Mouse (Mus musculus): ENCODE results near the gene Gm13090. TPM values are rescaled to one million over a fixed set of nuclear protein-coding genes. Genes with fewer than 3 reads are reported as not detected.

The Gm13090 gene
- polyA plus RNA-seq, 1 experiment from 2014 or later = 0.22 TPM

Other genes starting within 250 kb of the Gm13090 start
- 18.7 and 20.1 TPM in 2 replicates for gene Errfi1, start 235.7 kb upstream of the Gm13090 start, polyA plus RNA-seq (2015; fragmentation: Nextera tagmentation; extraction: Ambion mirVana)
- 373 and 377 TPM in 2 replicates for gene Park7, start 175.1 kb upstream of the Gm13090 start, polyA plus RNA-seq (2015; fragmentation: Nextera tagmentation; extraction: Ambion mirVana)
- 0.12 and 0.16 TPM in 2 replicates for gene Tnfrsf9, start 175.0 kb upstream of the Gm13090 start, polyA plus RNA-seq (2015; fragmentation: Nextera tagmentation; extraction: Ambion mirVana)
- not detected in 2 replicates for gene Uts2, start 92.5 kb upstream of the Gm13090 start, polyA plus RNA-seq (2015; fragmentation: Nextera tagmentation; extraction: Ambion mirVana)
- gene Per3, start 44.9 kb upstream of the Gm13090 start, polyA plus RNA-seq (2015; fragmentation: Nextera tagmentation; extraction: Ambion mirVana) = 2.9 and 3.0 TPM in 2 replicates
- gene Vamp3, start 31.6 kb upstream of the Gm13090 start, polyA plus RNA-seq (2015; fragmentation: Nextera tagmentation; extraction: Ambion mirVana) = 60.7 and 62.1 TPM in 2 replicates

Measured in midbrain, embryonic 13.5 days (tissue).